Mouse (Mus musculus) ES-E14 (cell line): ENCODE results near the gene S100a7a. TPM values are rescaled to one million over a fixed set of nuclear protein-coding genes. Genes with fewer than 3 reads are reported as not detected.

Source experiments
- DNase-seq: peaks from one replicate; pipeline ENCODE4 v3.0.0-alpha.2; 2013; ENCODE audit warnings: low read depth, low spot score
- H3K27ac ChIP-seq: 2 replicates; pipeline ENCODE4 v1.5.1; 2012; ENCODE audit warnings: low read depth, mild to moderate bottlenecking, low read length, moderate library complexity, mixed read lengths; ENCODE audit not compliant: poor library complexity, insufficient read depth, severe bottlenecking
- H3K36me3 ChIP-seq: 2 replicates; pipeline ENCODE4 v1.6.1; 2012; ENCODE audit warnings: mild to moderate bottlenecking, low read length, moderate library complexity, mixed read lengths; ENCODE audit not compliant: control insufficient read depth, poor library complexity, insufficient read depth, severe bottlenecking
- H3K4me1 ChIP-seq, 2 experiments: fragments of 150-350 bp in 1 of 2; sonication (generic) in 1 of 2; 2 replicates each; pipeline ENCODE4 v1.6.1; 2012; ENCODE audit warnings: low read length in 2 of 2, mild to moderate bottlenecking in 1 of 2, mixed read lengths in 1 of 2; ENCODE audit not compliant: control insufficient read depth in 2 of 2, insufficient read depth in 2 of 2, poor library complexity in 1 of 2
- H3K4me3 ChIP-seq, 2 experiments: fragments of 150-350 bp in 1 of 2; sonication (generic) in 1 of 2; 2 replicates each; pipeline ENCODE4 v1.5.1; 2012; ENCODE audit warnings: low read length in 2 of 2, low read depth in 1 of 2, mild to moderate bottlenecking in 1 of 2, mixed read lengths in 1 of 2; ENCODE audit not compliant: insufficient read depth in 1 of 2, poor library complexity in 1 of 2, severe bottlenecking in 1 of 2
- H3K9ac ChIP-seq: 2 replicates; pipeline ENCODE4 v1.6.1; 2012; ENCODE audit warnings: low read depth, mild to moderate bottlenecking, low read length, mixed read lengths; ENCODE audit not compliant: poor library complexity, insufficient read depth, severe bottlenecking
- H3K9me3 ChIP-seq: fragments of 150-350 bp; sonication (generic); 2 replicates; pipeline ENCODE4 v1.6.1; 2012; ENCODE audit warnings: low read depth, mild to moderate bottlenecking, low read length; ENCODE audit not compliant: control insufficient read depth, insufficient read depth
- CHD2 ChIP-seq: IDR thresholded peaks from 2 replicates; pipeline ENCODE4 v1.6.1; 2014; ENCODE audit warnings: mild to moderate bottlenecking, low read depth, low read length, inconsistent platforms
- HCFC1 ChIP-seq: IDR thresholded peaks from 2 replicates; pipeline ENCODE4 v1.6.1; 2012; ENCODE audit warnings: low read length, inconsistent platforms, borderline replicate concordance; ENCODE audit not compliant: insufficient read depth
- MAFK ChIP-seq: IDR thresholded peaks from 2 replicates; pipeline ENCODE4 v1.6.1; 2014; ENCODE audit warnings: mild to moderate bottlenecking, low read depth, low read length, inconsistent platforms; ENCODE audit not compliant: insufficient read depth
- ZC3H11A ChIP-seq: IDR thresholded peaks from 2 replicates; pipeline ENCODE4 v1.6.1; 2012; ENCODE audit warnings: low read depth, mild to moderate bottlenecking, inconsistent platforms, low read length, borderline replicate concordance
- ZNF384 ChIP-seq: IDR thresholded peaks from 2 replicates; pipeline ENCODE4 v1.6.1; 2012; ENCODE audit warnings: low read depth, low read length, inconsistent platforms
- in situ Hi-C, 2 experiments: fragments of 600-800 bp; cut with MboI; formaldehyde crosslinking; loops; one replicate each; pipeline ENCODE4 v1.15.1; 2025; ENCODE audit warnings: low sequenced_read_pairs in 2 of 2, inconsistent platforms in 1 of 2; ENCODE audit not compliant: unreplicated experiment in 2 of 2
- total RNA-seq: library from RNA; depleted of rRNA; stranded (reverse); fragments of 300-350 nt; gene quantifications from 2 replicates; pipeline ENCODE4 v1.2.3, GENCODE M21; 2012

Gene S100a7a
- total RNA-seq, 1 experiment: 1.1 TPM

DNA sequence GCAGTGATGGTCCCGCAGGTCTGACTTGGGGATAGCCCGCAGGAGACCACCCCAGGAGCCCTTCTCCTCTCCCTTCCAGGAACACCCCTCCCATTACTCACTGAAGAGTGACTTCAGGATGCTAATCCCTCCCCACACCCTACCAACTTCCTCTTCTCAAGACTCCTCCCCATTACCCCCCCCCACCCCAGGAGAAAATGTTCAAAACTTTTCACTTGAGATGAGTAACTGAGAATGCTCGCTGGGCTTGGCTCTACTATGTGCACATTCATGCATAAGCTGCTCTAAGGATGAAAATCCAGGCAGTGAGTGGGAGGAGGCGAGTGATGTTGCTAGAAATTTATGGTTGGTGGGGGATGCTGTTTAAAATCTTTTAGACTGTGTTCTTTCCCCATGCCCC, 41.8 kb upstream of the S100a7a start:
- Histone ChIP-seq H3K4me1 (peaks cover 0 to 15% of the 10 kb centered on the region in 2 experiments; a peak in 1 of 4 replicates), H3K9ac (no peak overlapping the region), H3K9me3 (no peaks in the 10 kb centered on the region), H3K27ac (no peak overlapping the region), H3K4me3 (no peak overlapping the region), H3K36me3 (no peaks in the 10 kb centered on the region)
- in situ Hi-C loops: no loop called here
- DNase-seq: no peak
- TF ChIP-seq MAFK: no peak
- no peak for TF ChIP-seq ZNF384
- TF ChIP-seq ZC3H11A: no peak
- TF ChIP-seq CHD2: no peak
- no peak for TF ChIP-seq HCFC1

GRCm38 (mm10) chr3:90612728-90613291, 41.0 kb upstream of the S100a7a start, which contains the start of gene S100a6:
TSS of gene S100a6 (plus strand) at chr3:90612882.
- no peak for TF ChIP-seq ZNF384
- TF ChIP-seq CHD2: no peak
- no peak for TF ChIP-seq MAFK
- no peak for TF ChIP-seq HCFC1
- TF ChIP-seq ZC3H11A: peak; percentile 20; the same call in 1 of the 2 replicates
- Histone ChIP-seq H3K9me3 (no peaks in the 10 kb centered on the region), H3K4me1 (peaks cover 0 to 15% of the 10 kb centered on the region in 2 experiments; a peak in 1 of 4 replicates), H3K4me3 (peak within 1 kb of the TSS; percentile 41 to 46; a peak in 3 of 4 replicates), H3K36me3 (no peaks in the 10 kb centered on the region), H3K27ac (no peak within 1 kb of the TSS), H3K9ac (0 out of 2 replicates have a peak within 1 kb of the TSS, but pooled peaks have one; percentile 2)
- in situ Hi-C loops: no loop called here
- peak; percentile 74 for DNase-seq

DNA sequence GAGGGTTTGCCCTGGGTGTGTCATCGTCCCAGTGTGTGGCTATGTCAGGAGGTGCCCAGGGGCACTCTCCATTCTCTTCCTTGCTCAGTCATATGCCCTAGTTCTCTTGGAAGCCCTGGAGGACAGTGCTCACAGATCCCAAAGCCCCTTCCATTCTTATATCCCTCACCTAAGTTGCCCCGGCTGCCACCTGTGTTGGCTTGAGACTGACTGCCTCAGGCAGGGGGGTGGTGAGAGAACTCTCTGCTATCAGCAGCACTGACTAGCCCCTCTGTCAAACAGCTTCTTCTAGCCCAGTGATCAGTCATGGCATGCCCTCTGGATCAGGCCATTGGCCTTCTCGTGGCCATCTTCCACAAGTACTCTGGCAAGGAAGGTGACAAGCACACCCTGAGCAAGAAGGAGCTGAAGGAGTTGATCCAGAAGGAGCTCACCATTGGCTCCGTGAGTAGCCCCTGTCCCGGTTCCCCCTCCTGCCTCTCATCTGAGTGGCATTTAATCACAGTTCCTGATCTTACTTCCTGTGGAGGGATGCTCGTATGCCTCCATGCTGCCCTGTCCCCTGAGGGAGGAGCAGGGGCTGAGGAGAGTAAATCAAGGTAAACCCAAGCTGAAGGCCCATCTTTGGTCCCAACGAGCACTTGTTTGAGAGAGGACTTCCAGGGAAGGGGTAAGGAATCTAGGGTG, 40.2 kb upstream of the S100a7a start:
- peak overlapping the region; percentile 41 to 46; a peak in 2 of 4 replicates for H3K4me3 ChIP-seq
- H3K4me1 ChIP-seq: peaks cover 0 to 15% of the 10 kb centered on the region in 2 experiments; a peak in 1 of 4 replicates
- in situ Hi-C loops: no loop called here
- H3K9me3 ChIP-seq: no peaks in the 10 kb centered on the region
- H3K9ac ChIP-seq: no peak overlapping the region
- TF ChIP-seq CHD2 (no peak), ZC3H11A (no peak), MAFK (no peak), HCFC1 (no peak), ZNF384 (no peak)
- no peak overlapping the region for H3K27ac ChIP-seq
- no peaks in the 10 kb centered on the region for H3K36me3 ChIP-seq
- DNase-seq: no peak

DNA sequence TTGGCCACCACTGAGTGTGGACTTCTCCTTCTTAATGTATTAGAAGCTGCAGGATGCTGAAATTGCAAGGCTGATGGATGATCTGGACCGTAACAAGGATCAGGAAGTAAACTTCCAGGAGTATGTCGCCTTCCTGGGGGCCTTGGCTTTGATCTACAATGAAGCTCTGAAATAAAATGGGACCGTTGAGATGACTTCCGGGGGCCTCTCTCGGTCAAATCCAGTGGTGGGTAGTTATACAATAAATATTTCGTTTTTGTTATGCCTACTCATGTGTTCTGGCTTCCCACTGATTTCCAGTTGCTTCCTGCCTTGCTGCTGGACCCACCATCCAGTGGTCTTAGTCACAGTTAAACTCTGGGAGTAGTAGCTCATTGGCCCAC, 39.7 kb upstream of the S100a7a start:
- in situ Hi-C loops: no loop called here

More for the DNA sequence above, 39.7 kb upstream of the S100a7a start:
- no peak for TF ChIP-seq ZNF384
- TF ChIP-seq HCFC1: no peak
- no peak for TF ChIP-seq ZC3H11A
- no peak for TF ChIP-seq CHD2
- TF ChIP-seq MAFK: no peak
- Histone ChIP-seq H3K9me3 (no peaks in the 10 kb centered on the region), H3K27ac (no peak overlapping the region), H3K4me1 (peaks cover 0 to 15% of the 10 kb centered on the region in 2 experiments; a peak in 1 of 4 replicates), H3K9ac (no peak overlapping the region), H3K36me3 (no peaks in the 10 kb centered on the region), H3K4me3 (no peak overlapping the region)
- DNase-seq: no peak
